Mouse (Mus musculus): Measurements from ENCODE around the gene Narfl. TPM values are rescaled to one million over a fixed set of nuclear protein-coding genes. Genes with fewer than 3 reads are reported as not detected.
"Not testable (repeated sequence)": the region's sequence is repeated elsewhere in the genome, so short reads cannot be mapped to it uniquely, and the experiment has no call there.

Gene Narfl
- polyA plus RNA-seq, 1 experiment, result 47.5 TPM

GRCm38 (mm10) chr17:25802825-25803517 is 29.4 kb downstream of the Narfl start:
- WGBS, result 9% methylated on average over 10 of the region's 10 CpGs
- Histone ChIP-seq H3K27me3 (replicated peaks; ENCODE audit: control insufficient read depth, insufficient read depth, low read length) (no peaks in the 10 kb centered on the region), H3K4me3 (ENCODE audit: insufficient read depth, low read depth, low read length) (no peak overlapping the region), H3K4me1 (ENCODE audit: control insufficient read depth, insufficient read depth, low read length) (no peaks in the 10 kb centered on the region), H3K36me3 (ENCODE audit: control insufficient read depth, insufficient read depth, low read length) (no peaks in the 10 kb centered on the region), H3K27ac (ENCODE audit: insufficient read depth, low read depth, low read length) (no peak overlapping the region)
- no peak for DNase-seq
- TF ChIP-seq CTCF (conservative IDR thresholded peaks at IDR 0.05; ENCODE audit: insufficient read depth, insufficient read length, low read depth, low read length), result no peak
- TF ChIP-seq POLR2A (IDR thresholded peaks at IDR 0.05; ENCODE audit: low read depth, low read length), result no peak

GRCm38 (mm10) chr17:25806507-25806906 is 32.9 kb downstream of the Narfl start:
- TF ChIP-seq POLR2A (IDR thresholded peaks at IDR 0.05; ENCODE audit: low read depth, low read length), result no peak
- no peak for TF ChIP-seq CTCF (conservative IDR thresholded peaks at IDR 0.05; ENCODE audit: insufficient read depth, insufficient read length, low read depth, low read length)
- WGBS, result 73% methylated on average over 4 of the region's 4 CpGs

GRCm38 (mm10) chr17:25807452-25807851 is 33.9 kb downstream of the Narfl start:
- not testable (repeated sequence) for DNase-seq; H3K27me3 ChIP-seq (replicated peaks; ENCODE audit: control insufficient read depth, insufficient read depth, low read length); H3K4me1 ChIP-seq (ENCODE audit: control insufficient read depth, insufficient read depth, low read length); H3K36me3 ChIP-seq (ENCODE audit: control insufficient read depth, insufficient read depth, low read length); H3K4me3 ChIP-seq (ENCODE audit: insufficient read depth, low read depth, low read length); H3K27ac ChIP-seq (ENCODE audit: insufficient read depth, low read depth, low read length)
- WGBS, result 37% methylated on average over 2 of the region's 2 CpGs

More at GRCm38 (mm10) chr17:25806507-25806906, 32.9 kb downstream of the Narfl start:
- Histone ChIP-seq H3K36me3 (ENCODE audit: control insufficient read depth, insufficient read depth, low read length) (no peaks in the 10 kb centered on the region), H3K27me3 (replicated peaks; ENCODE audit: control insufficient read depth, insufficient read depth, low read length) (no peaks in the 10 kb centered on the region), H3K27ac (ENCODE audit: insufficient read depth, low read depth, low read length) (no peak overlapping the region), H3K4me1 (ENCODE audit: control insufficient read depth, insufficient read depth, low read length) (0 out of 2 replicates have a peak, but pooled peaks cover 3% of the 10 kb centered on the region), H3K4me3 (ENCODE audit: insufficient read depth, low read depth, low read length) (no peak overlapping the region)
- DNase-seq, result no peak

GRCm38 (mm10) chr17:25808028-25808427 is 34.5 kb downstream of the Narfl start:
- WGBS, result 49% methylated on average over 5 of the region's 5 CpGs
- Histone ChIP-seq H3K36me3 (ENCODE audit: control insufficient read depth, insufficient read depth, low read length) (no peaks in the 10 kb centered on the region), H3K27ac (ENCODE audit: insufficient read depth, low read depth, low read length) (no peak overlapping the region), H3K4me1 (ENCODE audit: control insufficient read depth, insufficient read depth, low read length) (0 out of 2 replicates have a peak, but pooled peaks cover 3% of the 10 kb centered on the region), H3K27me3 (replicated peaks; ENCODE audit: control insufficient read depth, insufficient read depth, low read length) (no peaks in the 10 kb centered on the region), H3K4me3 (ENCODE audit: insufficient read depth, low read depth, low read length) (no peak overlapping the region)
- DNase-seq, result no peak
- TF ChIP-seq POLR2A (IDR thresholded peaks at IDR 0.05; ENCODE audit: low read depth, low read length) (no peak), CTCF (conservative IDR thresholded peaks at IDR 0.05; ENCODE audit: insufficient read depth, insufficient read length, low read depth, low read length) (no peak)

- 1% methylated on average over 96 of the region's 100 CpGs for WGBS
- H3K27me3 ChIP-seq (replicated peaks; ENCODE audit: control insufficient read depth, insufficient read depth, low read length), result no peaks in the 10 kb centered on the region
- no peaks in the 10 kb centered on the region for H3K36me3 ChIP-seq (ENCODE audit: control insufficient read depth, insufficient read depth, low read length)
- peak within 1 kb of the TSS; percentile 63 for H3K4me3 ChIP-seq (ENCODE audit: insufficient read depth, low read depth, low read length)
- TF ChIP-seq CTCF (conservative IDR thresholded peaks at IDR 0.05; ENCODE audit: insufficient read depth, insufficient read length, low read depth, low read length), result no peak
- no peak for TF ChIP-seq POLR2A (IDR thresholded peaks at IDR 0.05; ENCODE audit: low read depth, low read length)
- no peak within 1 kb of the TSS for H3K27ac ChIP-seq (ENCODE audit: insufficient read depth, low read depth, low read length)
- H3K4me1 ChIP-seq (ENCODE audit: control insufficient read depth, insufficient read depth, low read length), result 0 out of 2 replicates have a peak, but pooled peaks cover 3% of the 10 kb centered on the region
- DNase-seq, result peak; percentile 75
Measured at GRCm38 (mm10) chr17:25808789-25809605, 35.4 kb downstream of the Narfl start, which contains the start of gene Fbxl16. TSS of gene Fbxl16 (plus strand) at chr17:25809085.

GRCm38 (mm10) chr17:25809606-25810340 is 36.2 kb downstream of the Narfl start:
- Histone ChIP-seq H3K4me1 (ENCODE audit: control insufficient read depth, insufficient read depth, low read length) (0 out of 2 replicates have a peak, but pooled peaks cover 3% of the 10 kb centered on the region), H3K4me3 (ENCODE audit: insufficient read depth, low read depth, low read length) (peak overlapping the region; percentile 63), H3K27me3 (replicated peaks; ENCODE audit: control insufficient read depth, insufficient read depth, low read length) (no peaks in the 10 kb centered on the region), H3K27ac (ENCODE audit: insufficient read depth, low read depth, low read length) (no peak overlapping the region), H3K36me3 (ENCODE audit: control insufficient read depth, insufficient read depth, low read length) (no peaks in the 10 kb centered on the region)
- 16% methylated on average over 25 of the region's 25 CpGs for WGBS
- no peak for TF ChIP-seq CTCF (conservative IDR thresholded peaks at IDR 0.05; ENCODE audit: insufficient read depth, insufficient read length, low read depth, low read length)
- no peak for TF ChIP-seq POLR2A (IDR thresholded peaks at IDR 0.05; ENCODE audit: low read depth, low read length)
- no peak for DNase-seq
